Mouse (Mus musculus): ENCODE results near the gene Timm10b.

Gene Timm10b

DNA sequence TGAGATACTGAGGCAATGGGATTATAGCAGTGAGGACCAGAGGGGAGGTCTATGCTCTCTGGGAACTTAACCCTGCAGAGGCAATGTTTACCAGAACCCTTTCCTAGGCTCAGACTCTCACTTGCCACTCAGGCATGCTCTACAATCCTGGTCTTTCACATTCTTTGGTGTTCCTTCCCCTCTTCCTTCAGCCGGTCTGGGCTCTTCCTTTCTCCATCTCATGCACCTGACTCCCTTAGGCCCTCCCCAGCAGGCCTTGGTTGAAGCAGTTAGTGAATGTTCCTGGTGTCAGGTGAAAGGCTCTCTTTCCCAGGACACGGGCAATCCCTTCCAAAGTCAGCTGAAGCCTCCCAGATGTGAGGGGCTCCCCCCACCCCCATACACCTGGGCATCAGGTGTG lies at the start of gene Timm10b:
TSS of gene Timm10b (plus strand) at position 301 of the 400 bp plus-strand sequence.
- no peak for DNase-seq (ENCODE audit: low spot score in 2 of 2)

DNA sequence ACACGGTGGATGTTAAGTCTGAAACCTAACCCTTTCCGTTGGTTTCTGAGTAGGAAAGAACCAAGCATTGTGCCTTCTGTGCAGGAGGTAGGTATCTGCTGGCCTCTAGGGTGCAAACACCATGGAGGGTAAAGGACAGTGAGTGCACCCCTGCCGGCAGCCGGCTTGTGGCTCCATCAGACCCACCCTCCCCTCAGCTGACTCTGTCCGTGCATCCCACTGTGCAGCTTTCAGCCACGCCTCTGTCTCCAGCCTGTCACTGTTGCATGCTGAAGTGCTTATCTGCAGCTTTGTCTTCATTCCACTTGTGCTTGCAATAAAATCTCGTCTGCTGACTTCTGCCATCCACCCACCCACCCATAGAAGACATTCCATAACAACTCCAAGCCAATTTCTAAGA lies 49.8 kb upstream of the Timm10b start:
- no peak for DNase-seq (ENCODE audit: low spot score in 2 of 2)

DNA sequence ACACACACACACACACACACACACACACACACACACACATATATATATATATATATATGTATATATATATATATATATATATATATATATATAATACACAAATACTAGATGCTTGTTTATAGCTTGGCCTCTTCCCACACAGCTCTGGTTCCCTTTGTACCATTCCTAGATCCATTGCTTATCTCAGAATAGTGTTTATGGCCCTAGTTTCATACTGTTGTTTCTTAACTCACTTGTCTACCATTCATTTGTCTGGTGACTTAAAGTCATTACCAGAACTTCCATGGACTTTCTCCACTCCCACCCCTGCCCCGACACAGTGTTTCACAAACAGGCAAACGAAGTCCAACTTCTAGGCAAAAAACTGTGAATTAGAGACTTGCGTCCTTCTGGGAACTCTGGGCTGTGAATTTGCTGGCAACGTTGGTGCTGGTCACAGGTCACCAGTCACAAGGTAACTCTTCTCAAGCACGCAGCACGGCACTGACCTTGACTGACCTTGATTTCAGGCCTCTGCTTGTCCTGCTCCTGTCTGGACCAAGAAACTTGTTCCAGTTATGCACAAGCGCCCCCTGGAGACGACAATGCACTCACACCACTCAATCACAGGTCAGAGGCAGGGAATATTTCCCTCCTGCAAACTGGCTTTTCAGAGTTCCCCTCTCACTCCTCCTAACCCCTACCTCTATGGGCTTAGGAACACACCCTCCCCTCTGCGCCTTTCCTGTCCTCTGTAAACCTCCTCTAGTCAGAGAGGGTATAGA lies 36.8 kb upstream of the Timm10b start:
- peak in 1 of 2 experiments; percentile 70 for DNase-seq (ENCODE audit: low spot score in 2 of 2)

DNA sequence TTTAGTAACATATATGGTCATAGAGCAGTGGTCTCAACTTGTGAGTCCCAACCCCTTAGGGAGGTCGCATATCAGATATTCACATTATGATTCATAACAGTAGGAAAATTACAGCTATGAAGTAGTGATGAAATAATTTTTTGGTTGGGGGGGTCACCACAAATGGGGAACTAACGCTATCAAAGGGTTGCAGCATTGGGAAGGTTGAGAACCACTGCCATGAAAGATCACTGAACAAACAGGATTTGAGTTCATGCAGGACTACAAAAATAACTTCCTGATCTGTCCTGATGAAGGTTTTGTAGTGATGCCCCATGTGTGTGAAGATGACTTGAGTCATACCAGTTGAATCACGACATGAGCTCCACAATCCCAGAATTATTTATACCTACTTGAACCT lies 31.4 kb upstream of the Timm10b start:
- no peak for DNase-seq (ENCODE audit: low spot score in 2 of 2)

DNA sequence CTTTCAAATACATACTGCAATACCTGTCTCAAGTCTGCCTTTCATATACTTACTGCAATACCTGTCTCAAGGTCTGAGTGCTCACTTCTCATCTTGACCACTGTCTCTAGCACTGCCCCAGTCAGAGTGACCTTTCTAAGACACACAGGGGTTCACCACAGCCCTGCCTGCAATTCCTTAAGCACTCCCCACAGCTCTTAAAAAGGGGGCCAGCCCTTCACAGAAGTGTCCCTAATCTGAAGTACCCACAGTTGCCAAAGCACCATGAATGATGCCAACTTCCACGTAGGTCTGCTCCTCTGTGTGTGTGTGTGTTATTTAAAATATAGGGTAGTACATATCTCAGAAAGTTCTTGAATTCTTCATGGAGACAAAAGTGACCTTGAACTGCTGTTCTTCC lies 28.1 kb upstream of the Timm10b start:
- DNase-seq (ENCODE audit: low spot score in 2 of 2): no peak

DNA sequence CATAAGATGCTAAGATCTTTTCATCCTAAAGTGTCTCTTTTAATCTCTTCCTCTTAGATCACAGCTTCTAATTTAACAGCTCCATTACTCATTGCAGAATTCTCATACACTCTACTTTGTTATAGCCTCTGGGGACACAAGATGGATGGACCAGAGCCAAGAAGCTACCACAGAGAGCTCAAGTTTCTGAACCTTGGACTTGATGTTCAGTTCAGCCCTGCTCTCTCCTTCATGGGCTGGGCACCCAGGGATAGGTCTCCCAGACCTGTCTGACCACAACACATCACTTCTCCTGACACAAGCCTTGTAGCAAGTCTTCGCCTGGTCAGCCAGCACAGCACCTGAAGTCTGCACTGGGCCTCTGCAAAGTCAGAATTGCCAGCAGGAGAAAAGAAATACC lies 25.5 kb upstream of the Timm10b start:
- DNase-seq (ENCODE audit: low spot score in 2 of 2): no peak

DNA sequence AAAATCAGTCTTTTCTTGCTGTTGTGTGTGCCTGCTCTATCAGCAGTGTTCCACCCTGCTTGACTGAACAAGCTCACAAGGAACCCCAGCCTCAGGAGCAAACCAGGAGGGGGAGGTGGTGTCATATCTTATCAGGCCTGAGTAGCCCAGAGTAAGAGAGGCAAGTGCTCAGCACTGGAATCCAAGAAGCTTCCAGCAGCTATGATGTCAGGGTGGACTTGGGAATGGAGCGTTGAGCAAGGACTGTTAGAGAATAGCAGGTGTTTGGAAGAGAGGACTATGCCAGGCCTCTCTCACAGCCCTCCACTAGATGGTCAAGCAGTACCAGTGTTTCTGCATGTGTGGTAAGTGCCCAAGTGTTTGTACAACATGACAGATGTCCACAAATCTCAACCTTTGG lies 24.1 kb upstream of the Timm10b start:
- no peak for DNase-seq (ENCODE audit: low spot score in 2 of 2)

DNA sequence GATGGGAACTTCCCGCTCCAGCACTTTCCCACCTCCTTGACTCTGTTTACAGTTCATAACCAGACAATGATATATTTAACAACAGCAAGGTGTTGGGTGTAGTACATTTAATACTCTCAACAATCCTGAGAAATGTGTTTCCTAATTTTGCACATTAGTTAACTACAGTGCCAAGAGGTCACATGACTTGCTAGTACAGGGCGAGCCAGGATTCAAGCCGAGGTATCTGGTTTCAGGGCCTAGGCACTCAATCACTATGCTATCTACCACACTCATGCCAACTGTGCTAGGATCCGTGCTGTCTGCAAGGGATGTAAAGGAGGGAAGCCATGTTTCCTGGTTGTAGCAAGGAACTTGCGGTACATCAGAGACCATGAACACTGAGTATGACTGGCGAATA lies 23.3 kb upstream of the Timm10b start:
- DNase-seq (ENCODE audit: low spot score in 2 of 2): no peak

DNA sequence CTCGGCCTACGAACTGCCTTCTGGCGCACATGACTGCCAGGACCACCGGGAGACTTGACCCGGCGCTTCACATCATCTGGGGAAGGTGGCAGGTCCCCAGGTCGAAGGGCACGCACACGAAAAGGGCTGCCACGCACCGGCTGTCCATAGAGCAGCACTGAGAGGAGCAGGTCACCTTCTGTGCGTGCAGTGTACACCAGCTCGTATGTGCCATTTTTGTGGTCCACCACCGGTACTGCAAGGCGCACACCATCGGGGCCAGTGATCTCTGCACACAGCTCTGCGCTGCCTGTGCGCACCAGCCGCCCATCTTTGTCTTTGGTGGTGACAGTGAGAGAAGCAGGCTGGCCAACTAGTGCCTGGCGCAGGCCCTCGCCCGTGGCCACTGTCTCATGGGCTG lies 22.0 kb upstream of the Timm10b start:
- DNase-seq (ENCODE audit: low spot score in 2 of 2): no peak

DNA sequence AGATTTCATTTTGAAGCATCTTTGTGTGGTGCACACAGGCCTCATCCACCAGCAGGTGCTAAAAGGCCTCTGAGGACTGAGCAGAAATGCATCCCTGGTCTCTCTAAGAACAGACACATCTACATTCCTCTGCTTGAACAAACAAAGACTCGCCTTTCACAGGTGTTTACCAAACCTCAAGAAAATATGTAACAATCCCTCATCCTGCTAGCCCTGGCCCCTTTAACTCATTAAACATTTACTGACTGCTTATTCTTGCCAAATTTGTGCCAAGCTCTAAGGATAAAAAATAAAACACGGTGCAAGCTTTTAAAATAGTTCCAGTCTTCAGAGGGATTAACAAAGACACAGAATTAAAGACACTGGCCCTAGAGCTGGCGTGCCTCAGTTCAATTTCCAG lies 20.2 kb upstream of the Timm10b start:
- no peak for DNase-seq (ENCODE audit: low spot score in 2 of 2)

DNA sequence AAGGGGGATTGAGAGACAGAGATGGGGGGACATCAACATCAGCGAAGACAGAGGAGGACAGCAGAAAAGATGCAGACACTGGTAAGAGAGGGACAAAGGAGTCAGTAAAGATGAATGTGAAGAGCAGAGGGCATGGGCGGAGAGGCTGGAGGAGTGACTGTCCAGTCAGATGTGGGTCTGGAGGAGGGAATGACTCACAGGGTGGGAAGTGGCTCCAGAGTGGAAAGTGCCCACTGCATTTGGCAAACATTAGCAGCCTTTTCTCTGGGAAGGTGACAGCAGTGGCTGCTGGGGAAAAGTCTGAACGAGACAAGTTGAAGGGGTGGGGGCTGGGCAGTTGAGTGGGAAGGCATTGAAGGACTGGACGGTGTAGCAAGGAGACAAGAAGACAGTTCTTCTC lies 18.8 kb upstream of the Timm10b start:
- DNase-seq (ENCODE audit: low spot score in 2 of 2): no peak

DNA sequence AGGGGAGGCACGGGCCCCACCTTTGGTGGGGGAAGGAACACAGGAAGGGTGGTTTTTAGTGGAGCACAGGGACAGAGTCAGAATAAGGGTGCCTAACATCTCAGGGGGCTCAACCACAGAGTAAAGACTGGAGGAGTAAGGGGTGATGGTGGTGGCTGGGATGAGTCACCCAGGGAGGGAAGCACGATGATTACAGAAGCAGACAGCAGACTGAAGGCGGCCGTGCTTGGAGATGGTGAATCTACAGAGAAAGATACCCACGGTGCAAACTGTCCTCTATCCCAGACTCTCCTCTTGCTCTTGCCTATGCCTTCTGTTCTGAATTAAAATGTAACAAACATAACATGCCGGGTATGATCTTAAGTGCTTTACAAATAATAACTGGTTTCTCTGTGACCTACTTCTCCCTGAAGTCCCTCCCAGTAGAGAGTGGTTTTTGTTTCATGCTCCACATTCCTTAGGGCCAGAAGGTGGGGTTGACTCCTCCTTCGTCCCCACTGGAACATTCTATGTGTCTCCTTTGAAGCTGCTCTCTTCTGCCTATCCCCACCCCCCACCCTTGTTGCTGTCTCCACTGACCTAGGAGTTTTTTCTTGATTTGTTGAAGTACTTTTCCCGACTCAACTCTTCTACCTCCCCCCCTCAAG lies 18.1 kb upstream of the Timm10b start:
- DNase-seq (ENCODE audit: low spot score in 2 of 2): no peak

DNA sequence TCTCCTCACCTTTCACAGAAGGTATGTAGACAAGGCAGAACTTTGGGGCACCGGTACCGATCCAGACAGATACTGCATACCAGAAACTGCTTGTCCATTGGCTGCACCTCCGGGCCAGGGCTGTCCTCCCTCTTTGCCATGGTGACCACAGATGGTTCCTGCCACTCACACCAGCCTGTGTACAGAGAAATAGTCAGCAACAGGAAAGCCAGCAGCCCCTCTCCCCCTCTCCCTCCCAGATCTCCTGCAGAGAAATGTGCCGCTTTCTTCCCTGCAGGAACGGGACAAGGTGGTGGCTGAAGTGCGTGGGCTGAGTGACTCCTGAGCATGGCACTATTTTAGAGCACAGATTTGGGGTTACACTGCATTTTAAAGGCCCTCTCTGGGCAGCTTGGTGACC lies 14.5 kb upstream of the Timm10b start:
- DNase-seq (ENCODE audit: low spot score in 2 of 2): no peak

DNA sequence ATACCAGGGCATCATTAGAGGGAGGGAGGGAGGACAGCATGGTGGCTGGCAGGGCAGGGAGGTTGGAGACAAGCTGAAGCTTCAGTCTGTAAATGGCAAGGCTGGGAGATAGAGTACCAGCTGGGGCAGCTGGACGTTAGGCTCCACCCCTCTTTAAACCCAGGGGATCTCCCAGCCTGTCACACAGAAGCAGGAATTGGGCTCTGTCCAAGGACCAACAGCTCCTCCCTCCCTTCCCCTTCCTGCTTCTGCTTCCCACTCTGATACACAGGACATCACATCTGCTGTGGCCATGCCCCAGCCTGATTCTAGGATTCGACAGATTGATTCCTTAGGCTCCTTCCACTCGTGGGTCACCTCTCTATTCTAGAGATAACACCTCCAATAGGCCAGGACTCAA lies 11.2 kb upstream of the Timm10b start:
- DNase-seq (ENCODE audit: low spot score in 2 of 2): peak in 1 of 2 experiments; percentile 38

DNA sequence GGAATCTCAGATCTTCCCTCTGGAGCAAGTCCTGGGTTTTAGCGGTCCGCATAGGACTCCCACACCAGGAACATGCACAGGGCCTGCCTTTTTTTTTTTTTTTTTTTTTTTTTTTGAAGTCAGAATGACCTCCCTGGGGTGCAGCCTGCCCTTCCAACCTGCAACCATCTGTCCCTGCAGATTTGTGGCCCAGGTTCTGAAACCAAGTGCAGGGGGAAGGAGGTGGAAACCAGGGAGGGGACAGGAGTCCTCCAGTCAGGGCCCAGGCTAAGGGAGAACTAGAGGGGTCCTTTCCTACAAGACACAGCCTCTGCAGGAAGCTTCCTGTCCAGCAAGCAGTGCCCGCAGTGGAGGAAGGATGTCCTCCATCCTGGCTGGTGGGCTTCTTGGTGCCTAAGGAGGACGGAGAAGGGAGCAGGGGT lies 7.3 kb upstream of the Timm10b start:
- DNase-seq (ENCODE audit: low spot score in 2 of 2): peak in 1 of 2 experiments; percentile 26

DNA sequence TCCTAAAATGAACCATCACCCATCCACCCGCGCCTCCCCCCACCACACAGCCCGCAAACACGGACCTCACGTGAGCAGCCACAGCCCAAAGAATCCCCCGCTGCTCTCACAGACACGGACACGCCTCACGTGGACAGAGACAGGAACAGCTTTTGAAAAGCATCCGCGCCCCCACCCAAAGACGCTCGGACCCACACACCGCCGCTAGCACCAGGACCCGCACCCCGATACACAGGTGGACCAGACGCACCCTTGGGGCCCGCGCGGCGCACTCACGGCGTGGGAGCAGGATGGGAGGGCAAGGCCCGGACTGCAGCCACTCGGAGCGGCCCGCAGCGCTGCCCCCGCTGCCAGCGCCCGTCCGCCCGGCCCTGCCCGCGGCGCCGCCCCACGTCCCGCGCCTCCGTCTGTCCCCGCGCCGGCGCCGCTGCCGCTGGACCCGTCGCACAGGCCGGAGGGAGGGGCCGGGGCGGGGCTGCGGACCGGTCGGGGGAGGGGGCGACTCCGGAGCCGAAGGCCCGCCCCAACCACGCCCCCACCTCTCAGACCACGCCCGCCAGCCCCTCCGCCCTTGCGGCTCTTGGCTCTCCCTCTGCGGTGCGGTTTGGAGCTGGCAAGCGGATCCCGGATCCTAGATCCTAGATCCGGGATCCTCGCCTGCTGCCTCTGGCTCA lies 6.6 kb upstream of the Timm10b start, which contains the start of gene Trim3:
TSS of gene Trim3 (minus strand) at position 445 of the 674 bp plus-strand sequence.
- peak; percentile 79 to 91 for DNase-seq (ENCODE audit: low spot score in 2 of 2)

DNA sequence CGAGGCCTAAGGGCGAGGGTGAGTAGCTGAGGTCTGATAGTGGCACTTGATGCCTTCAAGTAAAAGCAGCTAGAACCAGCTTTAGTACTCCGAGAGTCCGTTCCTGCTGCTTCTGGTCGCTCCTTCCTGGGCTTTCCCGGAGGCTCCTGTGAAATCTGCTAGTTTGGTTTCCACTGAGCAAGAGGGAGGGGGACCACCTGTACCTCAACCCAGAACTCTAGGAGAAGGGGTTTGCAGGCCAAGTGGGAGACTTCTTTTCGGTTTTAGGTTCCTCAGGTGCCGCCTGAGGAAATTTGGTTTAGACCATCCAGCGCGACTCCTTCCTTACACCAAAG lies 6.1 kb upstream of the Timm10b start:
- DNase-seq (ENCODE audit: low spot score in 2 of 2): no peak

DNA sequence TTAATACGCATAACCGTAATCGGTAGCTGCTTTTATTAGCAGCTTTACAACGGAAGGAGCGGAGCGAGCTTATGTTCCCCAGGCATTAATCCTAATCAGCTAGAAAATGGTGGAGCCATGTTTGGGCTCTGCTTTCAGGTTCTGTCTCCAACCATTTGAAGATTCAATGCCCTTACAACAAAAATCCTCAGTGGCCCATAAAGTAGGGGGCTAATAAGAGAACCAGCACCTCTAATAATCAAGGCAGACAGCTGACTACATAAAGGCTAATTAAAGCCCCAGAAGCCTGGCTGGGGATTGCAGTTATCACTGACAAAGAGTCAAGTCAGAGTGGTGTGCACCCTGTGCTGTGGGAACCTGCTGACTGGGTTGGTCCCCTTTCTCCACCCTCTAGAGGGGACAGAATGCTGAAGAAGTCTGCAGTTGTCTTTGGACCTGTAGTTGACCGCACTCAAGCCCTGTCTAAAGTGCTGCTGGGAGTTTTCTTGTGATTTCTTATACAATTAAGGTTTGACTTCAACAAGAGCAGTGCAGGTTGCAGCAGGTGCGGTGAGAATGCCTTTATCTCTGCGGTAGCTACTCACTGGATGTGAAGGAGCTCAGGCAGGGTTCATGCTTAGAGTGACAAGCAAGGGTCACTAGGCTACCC lies 5.5 kb upstream of the Timm10b start:
- no peak for DNase-seq (ENCODE audit: low spot score in 2 of 2)

DNA sequence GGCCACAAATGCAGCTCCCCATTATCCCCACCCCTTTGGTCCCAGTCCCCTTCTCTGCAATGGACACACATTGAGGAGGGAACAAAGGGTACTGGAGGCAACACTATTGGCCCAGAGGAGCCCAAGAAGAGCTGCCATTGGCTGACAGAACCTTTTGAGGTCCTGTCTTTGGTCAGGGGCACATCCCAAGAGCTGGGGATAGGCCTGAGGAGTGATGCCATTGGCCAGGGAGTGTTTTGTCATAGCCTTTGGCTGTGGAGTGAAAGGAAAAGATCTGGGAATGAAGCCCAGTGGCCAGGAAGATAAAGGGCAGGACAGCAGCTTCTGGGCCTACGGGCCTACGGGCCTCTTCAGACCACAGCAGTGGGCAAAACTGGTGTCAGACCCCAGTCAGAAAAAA lies 4.1 kb upstream of the Timm10b start:
- no peak for DNase-seq (ENCODE audit: low spot score in 2 of 2)

DNA sequence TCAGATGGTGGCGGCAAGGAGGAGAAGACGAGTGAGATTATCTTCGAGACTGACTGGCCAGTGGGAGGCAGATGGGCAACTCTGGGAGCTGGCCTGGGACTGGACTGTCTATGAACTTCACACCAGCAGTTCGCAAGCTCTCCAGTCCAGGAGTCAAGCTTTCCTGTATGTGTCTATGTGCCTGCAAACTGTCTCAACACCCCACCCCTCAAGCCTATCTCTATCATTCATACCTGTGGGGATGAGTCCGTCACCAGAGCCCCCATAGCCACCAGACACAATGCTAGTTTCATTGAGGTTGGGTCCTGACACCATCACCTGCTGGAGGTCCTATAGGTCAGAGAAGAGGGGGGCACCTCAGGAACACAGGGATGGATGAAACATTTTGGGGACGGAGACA lies 1.1 kb upstream of the Timm10b start:
- DNase-seq (ENCODE audit: low spot score in 2 of 2): no peak

DNA sequence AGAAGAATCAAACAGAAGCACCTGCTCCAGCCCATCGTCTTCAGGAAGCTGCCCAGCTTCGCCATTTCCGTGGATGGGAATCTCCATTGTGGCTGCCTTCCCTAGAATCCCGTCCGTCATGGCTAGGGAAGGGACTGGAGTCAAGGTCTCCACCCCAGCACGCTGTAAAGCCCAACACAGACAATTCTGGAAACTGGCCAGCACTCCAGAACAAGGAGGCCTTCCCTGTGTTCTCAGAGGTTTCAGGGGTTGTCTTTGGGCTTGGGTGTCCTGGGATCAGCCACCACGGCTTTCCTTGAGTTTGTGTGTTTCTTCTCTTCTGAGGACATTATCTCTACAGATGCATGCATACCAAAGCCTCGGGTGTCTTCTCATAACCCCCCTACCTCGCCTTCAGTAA lies 552 bp upstream of the Timm10b start:
- no peak for DNase-seq (ENCODE audit: low spot score in 2 of 2)

DNA sequence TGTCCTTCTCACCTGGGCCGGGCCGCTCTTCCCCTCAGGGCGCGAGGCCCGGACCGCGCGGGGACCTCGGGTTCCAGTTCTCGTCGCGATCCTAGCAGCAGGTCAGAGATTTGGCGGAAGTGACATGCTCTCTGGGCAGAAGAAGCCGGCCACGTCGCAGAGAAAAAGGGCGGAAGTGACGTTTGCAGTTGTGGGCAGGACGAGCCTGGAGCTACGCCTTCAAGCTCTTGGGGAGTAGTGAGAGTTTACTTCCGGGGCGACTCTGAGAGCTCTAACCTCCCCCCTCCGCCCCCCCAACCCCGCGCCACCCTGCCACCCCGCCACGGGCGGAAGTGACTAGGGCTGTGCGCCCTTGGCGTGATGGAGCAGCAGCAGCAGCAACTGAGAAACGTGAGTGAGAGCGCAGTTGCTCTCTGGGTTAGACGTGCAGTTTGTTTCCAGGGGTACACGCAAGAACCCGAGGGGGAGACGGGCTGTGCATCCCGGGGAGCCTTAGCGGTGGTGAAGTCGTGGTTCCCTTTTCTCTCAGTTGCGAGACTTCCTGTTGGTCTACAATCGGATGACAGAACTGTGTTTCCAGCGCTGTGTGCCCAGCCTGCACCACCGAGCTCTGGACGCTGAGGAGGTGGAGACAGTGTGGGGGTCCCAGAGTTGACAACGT lies 507 bp downstream of the Timm10b start, which contains the start of the genes Arfip2 and Gm45799:
TSS of gene Arfip2 (minus strand) at position 184 of the 661 bp plus-strand sequence.
TSS of gene Gm45799 (plus strand) at position 320 of the 661 bp plus-strand sequence.
- peak; percentile 93 for DNase-seq (ENCODE audit: low spot score in 2 of 2)
